7 mouse cellular contexts compared by ENCODE assay signal in genomic region chrX:134019005-134019404, GRCm38 (mm10). TPM values are rescaled to one million over a fixed set of nuclear protein-coding genes. Genes with fewer than 3 reads are reported as not detected.
DNase-seq lines count a peak whose midpoint lies in the region; TF ChIP-seq lines count a peak whose summit lies in the region.

No protein-coding gene starts in this region.

- no peak overlapping the region for H3K27ac ChIP-seq in left cerebral cortex, adult 2 months

- intact Hi-C loops in left cerebral cortex, adult 2 months (cut with DNase I) = loop anchor here (1.0 to 2.0 kb wide), 3 partner anchors 72 to 232 kb away; no protein-coding TSS in a partner anchor

- peak; percentile 75 for TF ChIP-seq CTCF in left cerebral cortex, adult 2 months (IDR thresholded peaks at IDR 0.05)

- DNase-seq in WW6 (ENCODE audit: low read depth, low spot score) = peak; percentile 11
- peak; percentile 64 for DNase-seq in cerebellum, adult 9-10 months
- peak; percentile 20 to 60 for DNase-seq in frontal cortex, postnatal 14 days (ENCODE audit: low spot score in 2 of 2)
- DNase-seq in hindlimb bud, embryonic 11.5 days (ENCODE audit: extremely low spot score, low read depth, low spot score) = peak; percentile 39
- peak; percentile 61 to 65 for DNase-seq in left cerebral cortex, adult 2 months (ENCODE audit: extremely low spot score in 1 of 2, low spot score in 2 of 2)
- peak; percentile 66 for DNase-seq in mesoderm, embryonic 11.5 days (ENCODE audit: low read depth, low spot score)
- peak; percentile 6 for DNase-seq in right cerebral cortex, postnatal 25 days

- H3K4me3 ChIP-seq in left cerebral cortex, adult 2 months = no peak overlapping the region

RNA-seq across cellular contexts. Expression of gene Sytl4, which starts 37.4 kb away (rescaled TPM):
- under 1 TPM; 0.52 to 0.84 TPM for total RNA-seq in left cerebral cortex, adult 2 months (2021)

RNA-seq across cellular contexts. Expression of gene Cstf2, which starts 40.0 kb away (rescaled TPM):
- 100 to 1,000 TPM; 128 to 134 TPM for total RNA-seq in left cerebral cortex, adult 2 months (2021)

Comparison
In these comparisons a context has a peak if more than half of its experiments do, and no peak if none do; other contexts are left out.
1. DNase-seq: peak in every context shown above with its lines; median percentile 66 in mesoderm, embryonic 11.5 days; 64 in cerebellum, adult 9-10 months; 63 in left cerebral cortex, adult 2 months; 40 in frontal cortex, postnatal 14 days; 39 in hindlimb bud, embryonic 11.5 days; 11 in WW6; 6 in right cerebral cortex, postnatal 25 days.